Mouse (Mus musculus) layer of hippocampus, adult 9-10 months (tissue): ENCODE results near the gene Rab40b.
A peak's percentile ranks its signal among the peaks of the same experiment; 100 is the strongest.

Experiments
- DNase-seq: peaks from one replicate; pipeline ENCODE4 v3.0.0; 2022; ENCODE audit warnings: low spot score

The Rab40b gene

DNA sequence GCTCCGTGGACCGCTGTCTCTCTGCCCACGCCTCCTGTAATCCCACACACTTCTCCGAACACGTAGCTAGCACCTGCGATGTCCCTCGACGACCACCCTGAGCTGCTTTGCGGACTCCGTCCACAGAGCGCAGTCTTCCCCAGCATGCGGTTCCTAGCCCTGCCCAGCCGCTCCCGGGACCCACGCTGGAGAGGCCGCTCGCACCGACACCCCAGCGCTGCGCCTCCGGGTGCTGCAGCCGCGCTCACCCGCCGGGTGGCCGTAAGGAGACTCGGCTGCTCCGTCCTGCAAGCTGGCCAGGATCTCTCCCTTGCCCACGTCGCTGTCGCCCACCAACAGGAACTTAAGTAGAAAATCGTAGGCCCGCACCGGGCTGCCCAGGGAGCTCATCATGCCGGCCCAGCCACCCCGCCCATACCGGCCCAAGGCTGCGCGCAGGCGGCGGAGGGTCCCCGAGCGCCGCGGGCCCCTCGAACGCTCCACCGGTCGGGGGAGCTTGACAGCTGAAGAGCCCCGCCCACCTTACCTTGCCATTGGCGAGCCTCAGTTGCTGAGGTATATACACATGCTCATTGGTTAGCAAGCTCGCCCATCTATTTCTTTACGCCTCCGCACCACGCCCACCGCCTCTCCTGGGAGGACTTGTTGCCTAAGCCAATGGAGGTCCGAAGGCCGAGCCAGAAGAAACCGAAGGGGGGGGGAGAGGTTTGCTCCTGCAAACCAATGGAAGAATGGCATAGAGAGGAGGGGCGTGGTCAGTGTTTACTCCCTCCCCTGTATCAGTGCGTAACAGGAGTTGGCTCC lies at the start of gene Rab40b:
TSS of gene Rab40b (minus strand) at position 502 of the 804 bp plus-strand sequence.
- DNase-seq = peak; percentile 83

GRCm38 (mm10) chr11:121437236-121437635 lies 49.2 kb upstream of the Rab40b start:
- DNase-seq = no peak

DNA sequence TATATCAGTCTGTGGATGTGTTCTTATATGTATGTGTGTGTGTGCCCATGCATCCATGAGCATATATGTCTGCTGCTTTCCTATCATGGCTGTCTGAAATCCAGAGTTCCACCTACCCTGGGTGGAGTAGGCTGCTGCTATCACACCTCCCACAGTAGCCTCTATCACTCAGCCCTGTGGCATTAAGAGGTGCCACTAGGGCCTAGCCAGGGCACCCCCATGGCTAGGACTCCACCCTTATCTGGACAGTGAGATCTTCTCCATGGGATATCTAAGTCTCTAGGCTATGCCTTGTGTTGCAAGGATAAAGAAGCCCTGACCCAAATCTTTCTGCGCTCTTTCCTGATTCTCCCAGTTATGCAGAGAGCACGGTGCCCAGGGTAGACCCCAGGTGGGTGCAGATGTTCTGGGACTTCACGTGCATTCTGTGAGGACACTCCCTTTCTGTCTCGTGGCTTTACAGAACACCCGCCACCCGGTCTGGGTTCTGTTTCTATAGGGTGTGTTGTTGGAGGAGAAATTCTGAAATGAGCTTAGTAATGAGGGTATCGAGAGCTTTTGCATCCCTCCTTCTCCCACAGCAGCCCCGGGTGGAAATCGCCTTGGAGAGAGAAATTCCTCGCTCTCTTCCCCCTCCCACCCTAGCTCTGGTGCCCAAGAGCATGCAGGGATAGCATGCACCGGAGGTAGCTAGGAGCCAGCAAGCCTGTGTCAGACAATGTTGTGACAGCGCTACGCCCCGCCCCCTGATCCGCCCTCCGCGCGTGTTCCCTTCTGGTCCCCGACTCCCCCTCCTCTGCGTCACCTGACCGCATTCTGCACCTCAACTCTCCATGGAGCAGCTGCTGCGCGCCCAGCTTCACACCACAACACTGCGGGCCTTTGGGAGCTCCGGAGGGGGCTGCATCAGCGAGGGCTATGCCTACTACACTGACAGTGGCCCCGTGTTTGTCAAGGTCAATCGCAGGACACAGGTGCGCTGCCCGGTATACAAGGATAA lies 46.4 kb upstream of the Rab40b start, which contains the start of gene Fn3k:
TSS of gene Fn3k (plus strand) at position 758 of the 1,000 bp plus-strand sequence.
- peak; percentile 78 for DNase-seq

- no peak for DNase-seq
These were observed 45.3 kb upstream of the Rab40b start for GRCm38 (mm10) chr11:121433397-121433796.

- no peak for DNase-seq
These were observed 33.6 kb upstream of the Rab40b start for GRCm38 (mm10) chr11:121421553-121422173.

- peak; percentile 99 for DNase-seq
These were observed 32.9 kb upstream of the Rab40b start, which contains the start of gene Fn3krp for GRCm38 (mm10) chr11:121420830-121421552. Gene Fn3krp (plus strand): TSS chr11:121421401.

- DNase-seq = no peak
These were observed 32.3 kb upstream of the Rab40b start for GRCm38 (mm10) chr11:121420379-121420778.

DNA sequence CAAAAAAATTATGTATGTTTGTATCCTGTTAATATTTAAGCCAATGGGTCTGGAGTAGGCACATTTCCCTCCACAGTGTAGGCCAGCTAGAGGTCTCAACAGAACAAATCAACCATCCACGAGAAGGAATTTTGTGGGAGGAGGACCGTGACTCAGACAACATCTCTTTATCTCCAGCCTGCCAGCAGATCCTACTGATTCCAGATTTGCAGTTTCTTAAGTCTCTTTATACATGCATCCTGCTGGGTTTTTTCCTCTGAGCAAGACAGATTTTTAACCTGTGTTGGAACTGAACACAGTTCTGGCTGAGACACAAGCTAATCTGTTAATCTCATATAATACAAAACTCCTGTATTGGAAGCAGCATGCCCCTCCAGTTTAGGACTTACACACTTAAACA lies 30.9 kb upstream of the Rab40b start:
- DNase-seq = no peak

DNA sequence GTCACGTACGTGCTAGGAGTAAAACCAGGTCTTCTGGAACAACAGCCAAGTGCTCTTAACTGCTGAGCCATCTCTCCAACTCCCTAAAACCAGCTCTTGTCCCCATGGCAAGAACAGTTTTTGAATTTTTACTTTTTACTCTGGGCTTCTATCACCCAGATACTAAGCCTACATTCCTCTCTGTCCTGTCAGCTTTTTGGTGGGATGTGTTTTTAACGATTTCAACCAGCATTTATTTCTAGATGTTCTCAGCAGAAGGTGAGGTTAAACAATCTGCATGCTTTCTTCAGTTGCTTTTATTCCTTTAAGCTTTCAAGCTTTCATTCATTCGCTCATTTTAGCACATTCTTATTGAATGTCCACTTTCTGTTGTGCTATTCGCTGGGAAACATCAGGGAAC lies 29.9 kb upstream of the Rab40b start:
- no peak for DNase-seq

DNA sequence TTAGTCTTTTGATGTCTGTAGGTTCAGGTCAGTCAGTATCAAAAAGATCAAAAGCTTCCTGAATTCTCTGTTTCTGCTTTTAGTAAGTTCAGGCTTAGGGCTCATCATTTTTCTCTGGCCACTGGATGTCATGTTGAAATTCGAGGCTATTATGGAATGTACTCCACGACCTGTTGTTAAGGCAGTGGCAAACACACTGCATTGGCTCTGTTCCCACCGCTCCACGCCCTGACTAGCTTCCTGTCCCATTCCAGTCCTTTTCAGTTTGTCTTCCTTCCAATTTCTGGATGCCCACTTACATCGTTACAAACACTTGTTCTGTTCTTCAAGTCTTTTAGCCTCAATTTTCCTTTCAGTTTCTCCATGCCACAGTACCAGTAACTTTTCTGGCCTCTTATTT lies 27.3 kb upstream of the Rab40b start:
- DNase-seq = no peak

GRCm38 (mm10) chr11:121414762-121415161 lies 26.7 kb upstream of the Rab40b start:
- DNase-seq = no peak

GRCm38 (mm10) chr11:121407366-121408155 lies 19.5 kb upstream of the Rab40b start:
- peak; percentile 42 for DNase-seq

GRCm38 (mm10) chr11:121392405-121392804 lies 4.4 kb upstream of the Rab40b start:
- DNase-seq = no peak

GRCm38 (mm10) chr11:121390793-121391192 lies 2.7 kb upstream of the Rab40b start:
- no peak for DNase-seq

DNA sequence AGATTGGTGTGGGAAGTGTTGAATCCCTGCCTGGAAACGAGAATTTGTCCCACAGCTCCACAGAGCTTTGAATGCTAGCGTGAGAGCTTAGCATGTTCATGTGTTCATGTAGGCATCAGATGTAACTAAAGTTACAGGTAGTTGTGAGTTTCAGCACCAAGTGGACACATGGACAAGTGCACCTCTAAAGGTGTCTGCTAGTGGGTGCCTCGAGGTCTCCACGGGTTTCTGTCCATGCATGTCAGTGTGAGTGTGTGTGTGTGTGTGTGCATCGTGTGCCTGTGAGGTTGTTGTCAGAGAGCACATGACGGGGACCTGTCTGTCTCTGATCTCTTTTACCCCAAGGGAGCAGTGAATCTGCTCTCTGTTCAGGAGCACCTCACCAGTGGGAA lies 499 bp upstream of the Rab40b start:
- no peak for DNase-seq

GRCm38 (mm10) chr11:121380294-121380693 lies 7.8 kb downstream of the Rab40b start:
- no peak for DNase-seq

GRCm38 (mm10) chr11:121378644-121379043 lies 9.4 kb downstream of the Rab40b start:
- no peak for DNase-seq

DNA sequence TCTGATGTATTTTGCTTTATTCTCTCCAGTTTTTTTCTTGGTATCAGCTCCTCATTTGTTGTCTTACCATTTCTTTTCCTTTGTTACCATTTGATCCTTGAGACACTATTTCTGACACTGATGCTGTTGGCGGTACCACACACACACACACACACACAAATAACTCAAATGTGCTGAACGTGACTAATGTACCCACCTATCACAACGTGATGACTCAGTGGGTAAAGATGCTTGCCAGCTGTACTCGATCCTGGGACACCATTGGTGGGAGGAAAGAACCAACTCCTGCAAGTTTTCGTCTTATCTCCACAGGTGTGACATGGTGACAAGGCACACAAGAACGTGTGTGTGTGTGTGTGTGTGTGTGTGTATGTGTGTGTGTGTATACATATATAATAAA lies 14.7 kb downstream of the Rab40b start:
- DNase-seq = no peak

DNA sequence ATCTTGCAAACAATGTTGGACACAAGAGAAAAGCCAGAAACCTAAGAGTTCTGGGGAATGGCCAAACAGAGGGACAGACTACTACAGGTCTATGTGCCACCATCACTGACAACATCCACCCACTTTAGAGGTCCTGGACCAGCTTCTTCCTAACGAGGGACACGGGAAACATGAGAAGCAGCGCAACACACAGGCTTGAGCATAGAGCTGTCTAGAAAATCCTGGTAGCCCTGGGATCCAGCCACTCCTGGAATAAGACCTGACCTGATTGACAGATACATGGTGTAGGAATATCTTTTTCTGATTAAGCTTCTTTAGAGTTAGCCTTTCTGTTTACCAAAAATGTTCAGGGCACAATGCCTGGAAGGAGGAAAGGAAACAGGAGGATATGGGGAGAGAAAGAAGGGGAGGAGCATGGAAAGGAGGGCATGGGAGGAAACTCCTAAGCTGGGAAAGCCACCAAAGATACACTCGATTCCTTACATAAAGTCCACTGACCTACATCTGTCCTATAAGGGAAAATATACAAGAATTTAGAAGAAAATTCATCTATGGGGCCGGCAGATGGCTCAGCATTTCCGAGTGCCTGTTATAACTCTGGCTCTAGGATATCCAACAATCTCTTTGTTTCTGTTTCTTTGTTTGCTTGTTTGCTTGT lies 17.6 kb downstream of the Rab40b start:
- DNase-seq = no peak

GRCm38 (mm10) chr11:121369622-121370021 lies 18.4 kb downstream of the Rab40b start:
- no peak for DNase-seq
